Mouse (Mus musculus): ENCODE measurements around the gene Hcar2. TPM values are rescaled to one million over a fixed set of nuclear protein-coding genes. Genes with fewer than 3 reads are reported as not detected.

The Hcar2 gene
- polyA plus RNA-seq, 1 experiment: not detected

GRCm38 (mm10) chr5:123820501-123821263, 44.6 kb downstream of the Hcar2 start:
- Histone ChIP-seq H3K27me3 (ENCODE audit: control insufficient read depth) (no peaks in the 10 kb centered on the region), H3K36me3 (ENCODE audit: control insufficient read depth) (peaks cover 82% of the 10 kb centered on the region), H3K4me1 (ENCODE audit: control insufficient read depth) (no peaks in the 10 kb centered on the region), H3K4me3 (replicated peaks) (no peak overlapping the region), H3K9me3 (ENCODE audit: control insufficient read depth, low read length) (no peaks in the 10 kb centered on the region)
- TF ChIP-seq TAL1 (IDR thresholded peaks at IDR 0.05; ENCODE audit: low read length) (no peak), GATA1 (IDR thresholded peaks at IDR 0.05; ENCODE audit: low read length) (no peak)

GRCm38 (mm10) chr5:123818941-123819577, 46.2 kb downstream of the Hcar2 start:
- Histone ChIP-seq H3K9me3 (ENCODE audit: control insufficient read depth, low read length) (no peaks in the 10 kb centered on the region), H3K4me1 (ENCODE audit: control insufficient read depth) (no peaks in the 10 kb centered on the region), H3K27me3 (ENCODE audit: control insufficient read depth) (no peaks in the 10 kb centered on the region), H3K4me3 (replicated peaks) (no peak overlapping the region), H3K36me3 (ENCODE audit: control insufficient read depth) (peaks cover 94% of the 10 kb centered on the region)
- no peak for TF ChIP-seq GATA1 (IDR thresholded peaks at IDR 0.05; ENCODE audit: low read length)
- TF ChIP-seq TAL1 (IDR thresholded peaks at IDR 0.05; ENCODE audit: low read length): no peak

- TF ChIP-seq TAL1 (IDR thresholded peaks at IDR 0.05; ENCODE audit: low read length) (no peak), GATA1 (IDR thresholded peaks at IDR 0.05; ENCODE audit: low read length) (no peak)
- H3K4me1 ChIP-seq (ENCODE audit: control insufficient read depth): no peaks in the 10 kb centered on the region
- peaks cover 100% of the 10 kb centered on the region for H3K36me3 ChIP-seq (ENCODE audit: control insufficient read depth)
- H3K4me3 ChIP-seq (replicated peaks): no peak overlapping the region
- no peaks in the 10 kb centered on the region for H3K9me3 ChIP-seq (ENCODE audit: control insufficient read depth, low read length)
- H3K27me3 ChIP-seq (ENCODE audit: control insufficient read depth): no peaks in the 10 kb centered on the region
These were observed 48.4 kb downstream of the Hcar2 start for GRCm38 (mm10) chr5:123816891-123817290.

Other genes with a start within 250 kb of the Hcar2 start
- gene Clip1, start 180.9 kb downstream of the Hcar2 start, polyA plus RNA-seq (2012): 0.92 and 1.1 TPM in 2 replicates
- 4.5 and 5.7 TPM in 2 replicates for gene Zcchc8, start 144.4 kb downstream of the Hcar2 start, polyA plus RNA-seq (2012)
- gene Rsrc2, start 116.1 kb downstream of the Hcar2 start, polyA plus RNA-seq (2012): 1.4 and 1.7 TPM in 2 replicates
- 0.95 and 1.2 TPM in 2 replicates for gene Kntc1, start 115.8 kb downstream of the Hcar2 start, polyA plus RNA-seq (2012)
- gene Hcar1, start 14.5 kb upstream of the Hcar2 start, polyA plus RNA-seq (2012): not detected in 2 replicates
- 4.7 and 5.6 TPM in 2 replicates for gene Denr, start 41.7 kb upstream of the Hcar2 start, polyA plus RNA-seq (2012)
- not detected in 2 replicates for gene Gm43518, start 61.9 kb upstream of the Hcar2 start, polyA plus RNA-seq (2012)
- gene Ccdc62, start 65.2 kb upstream of the Hcar2 start, polyA plus RNA-seq (2012): 0.05 and 0.65 TPM in 2 replicates
- 0.37 and 0.38 TPM in 2 replicates for gene Hip1r, start 108.1 kb upstream of the Hcar2 start, polyA plus RNA-seq (2012)
- gene Vps37b, start 166.8 kb upstream of the Hcar2 start, polyA plus RNA-seq (2012): 19.6 and 21.1 TPM in 2 replicates
- gene Abcb9, start 230.3 kb upstream of the Hcar2 start, polyA plus RNA-seq (2012): 3.7 and 4.7 TPM in 2 replicates
- gene Ogfod2, start 246.8 kb upstream of the Hcar2 start, polyA plus RNA-seq (2012): 8.6 and 8.7 TPM in 2 replicates

All from erythroblast, embryonic 14.5 days (primary cell).